Mouse (Mus musculus): ENCODE data around the gene Lsamp.

Lsamp gene

DNA sequence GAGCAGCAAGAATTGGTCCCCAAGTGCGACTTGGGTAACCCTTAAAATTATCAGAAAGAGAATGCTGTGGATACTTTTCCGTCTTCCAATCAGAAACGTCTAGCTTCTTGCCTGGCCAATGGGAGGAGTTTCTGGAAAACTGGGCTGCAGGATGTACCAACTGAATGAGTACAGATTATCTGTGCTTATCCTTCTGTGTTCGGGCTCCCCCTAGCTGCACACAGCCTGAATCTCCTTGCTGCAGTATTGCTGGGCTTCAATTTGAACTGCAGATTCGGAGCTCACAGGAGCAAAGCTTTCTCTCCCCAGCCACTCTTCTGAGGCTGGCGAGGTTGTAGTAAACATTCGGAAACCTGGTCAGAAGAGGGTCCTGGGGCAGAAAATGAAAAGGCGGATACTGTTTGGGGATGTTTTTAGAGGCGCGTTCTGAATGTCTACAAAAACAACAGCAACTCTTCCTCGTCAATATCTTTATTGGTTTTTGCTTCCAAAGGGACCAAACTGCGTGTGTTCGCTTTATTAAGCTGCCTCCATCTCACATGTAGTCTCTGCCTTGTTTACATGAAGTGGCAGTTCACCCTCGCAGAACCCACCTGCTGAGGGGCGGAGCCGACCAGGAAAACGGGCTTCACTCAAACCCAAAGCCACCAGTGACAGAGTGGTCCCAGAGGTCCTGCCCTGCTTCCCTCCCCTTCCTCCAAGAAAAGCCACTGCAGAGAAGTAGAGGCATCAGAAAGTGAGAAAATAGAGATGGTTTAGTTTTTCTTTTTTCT is 984.1 kb downstream of the Lsamp start:
- DNase-seq: peak; percentile 93

DNA sequence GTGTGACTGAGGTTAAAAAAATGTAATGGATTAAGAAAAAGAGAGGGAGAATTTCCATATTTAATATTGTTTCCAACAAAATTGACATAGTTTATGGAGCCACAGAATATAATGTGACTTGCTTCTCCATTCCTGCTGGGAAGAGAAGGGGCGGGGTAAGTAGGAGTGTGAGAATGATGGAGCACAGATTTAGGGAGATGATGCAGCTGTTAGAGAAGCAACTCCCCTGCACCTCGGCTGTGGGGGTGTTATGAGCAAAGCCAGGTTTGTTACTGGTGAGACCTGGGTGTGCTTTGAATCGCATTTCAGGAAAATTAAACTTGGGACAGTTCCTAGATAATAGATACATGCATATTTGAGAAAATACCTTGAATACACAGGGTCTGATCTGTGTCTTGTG is 987.2 kb downstream of the Lsamp start:
- DNase-seq: peak; percentile 77

DNA sequence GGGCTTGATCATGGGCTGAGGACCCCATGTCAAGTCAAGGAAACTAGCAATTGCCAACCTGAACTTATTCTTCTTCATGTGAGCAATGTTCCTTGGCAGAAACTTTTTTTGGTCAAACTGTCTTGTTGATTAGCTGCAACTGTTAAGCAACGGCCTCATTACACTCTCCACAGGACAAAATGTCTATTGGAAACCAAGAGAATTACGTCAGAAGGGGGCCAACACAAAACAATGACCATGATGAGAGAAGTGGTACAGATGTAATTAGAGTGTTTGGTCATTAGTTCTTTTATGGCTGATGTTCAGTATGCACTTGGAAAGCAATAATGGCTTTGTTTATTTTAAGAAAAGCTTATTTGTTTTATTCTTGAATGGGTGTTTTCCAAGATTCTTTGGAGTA is 989.9 kb downstream of the Lsamp start:
- no peak for DNase-seq

DNA sequence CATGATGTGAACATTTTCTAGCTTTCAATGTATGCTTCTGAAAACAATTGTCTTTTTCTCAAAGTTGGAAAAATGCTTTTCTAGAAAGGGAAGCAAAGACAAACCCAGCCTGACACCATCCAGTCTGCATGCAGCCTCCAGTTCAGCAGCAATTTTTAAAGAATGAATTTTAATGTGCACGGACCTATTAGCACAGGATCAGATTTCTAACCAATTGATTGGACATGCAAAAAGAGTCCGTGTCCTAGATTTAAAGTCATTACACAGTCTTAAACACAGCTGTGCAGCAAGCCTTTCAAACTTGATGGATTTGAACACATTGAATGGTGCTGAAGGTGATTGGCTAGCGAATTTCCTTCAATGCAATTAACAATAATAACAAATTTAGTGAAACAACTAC is 998.9 kb downstream of the Lsamp start:
- DNase-seq: no peak

DNA sequence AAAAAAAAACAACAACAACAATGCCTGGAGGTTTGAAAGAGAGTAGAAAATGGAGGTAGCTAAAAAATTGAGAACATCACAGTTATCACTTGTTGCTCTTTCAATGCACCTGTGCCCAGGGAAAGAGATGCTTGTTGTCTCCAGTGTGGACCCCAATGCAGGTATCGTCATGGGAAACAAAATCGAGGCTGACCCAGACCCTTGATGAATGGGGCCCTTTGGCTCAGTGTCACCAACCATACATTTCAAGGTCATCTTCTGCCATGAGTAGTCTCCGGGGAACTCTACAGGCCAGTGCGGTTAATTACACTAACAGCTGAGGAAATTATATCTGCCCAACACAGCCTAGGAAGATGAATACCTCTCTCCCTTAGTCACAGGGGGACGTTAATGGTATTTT is 1023.4 kb downstream of the Lsamp start:
- DNase-seq: no peak

DNA sequence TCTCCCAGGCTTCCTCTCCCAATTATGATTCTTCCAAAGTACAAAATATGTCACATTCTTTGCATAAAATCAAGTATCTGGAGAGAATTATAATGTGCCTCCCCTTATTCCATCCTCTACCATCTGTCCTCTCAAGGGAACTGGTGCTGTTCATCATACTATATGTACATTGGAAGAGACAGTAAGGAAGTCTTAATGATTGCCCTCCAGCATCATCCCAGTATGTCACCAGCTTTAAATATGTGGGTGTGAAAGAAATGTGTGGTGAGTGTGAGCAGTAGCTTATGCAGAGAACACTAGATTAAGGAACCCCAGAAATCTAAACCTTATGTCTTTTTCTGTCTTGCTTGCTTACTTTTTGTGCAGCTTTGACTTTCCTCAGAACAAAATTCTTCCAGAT is 1050.6 kb downstream of the Lsamp start:
- DNase-seq: no peak

DNA sequence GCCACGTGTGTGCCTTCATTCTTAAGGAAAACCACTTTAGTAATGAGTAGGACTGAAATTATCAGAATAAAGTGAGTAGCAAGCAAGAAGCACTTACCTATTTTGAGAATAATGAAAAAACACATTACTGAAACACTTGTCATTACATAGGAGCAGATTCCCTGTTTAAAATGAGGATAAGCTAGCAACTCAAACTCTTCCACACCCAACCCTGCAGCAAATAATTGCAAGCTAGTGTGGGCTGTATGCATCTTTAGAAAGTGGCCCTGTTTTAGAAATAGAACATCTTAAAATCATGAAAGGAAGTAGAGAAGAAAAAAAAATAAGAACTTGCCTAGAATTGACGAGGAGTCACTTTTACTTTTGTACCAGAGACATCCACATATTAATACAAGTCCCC is 1057.5 kb downstream of the Lsamp start:
- peak; percentile 8 for DNase-seq

DNA sequence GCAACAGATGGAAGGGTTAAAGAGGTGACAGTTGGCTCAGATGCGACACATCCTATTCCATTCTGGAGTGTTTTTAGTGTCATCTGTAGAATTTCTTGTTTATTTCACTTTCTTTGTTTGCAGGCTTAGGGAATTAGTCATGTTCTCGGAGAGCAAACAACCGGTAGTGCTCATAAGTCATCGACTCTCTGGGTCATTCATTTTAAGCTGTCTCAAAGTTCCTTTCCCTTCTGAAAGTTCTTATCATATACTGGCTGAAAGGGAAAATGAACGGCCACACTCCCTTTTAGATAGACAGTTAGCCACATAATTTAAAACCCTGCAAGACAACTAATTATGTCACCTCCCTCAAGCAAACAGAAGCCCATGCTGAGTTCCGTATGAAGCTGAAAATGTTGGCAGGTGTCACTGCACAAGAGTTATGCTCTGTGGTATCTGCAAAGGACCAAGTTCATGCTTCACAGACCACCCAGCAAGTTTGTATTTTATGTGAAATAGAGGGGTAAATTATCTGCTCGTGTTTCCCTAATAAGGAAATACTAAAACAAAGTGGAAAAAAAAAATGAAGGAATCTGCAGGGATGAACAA is 1079.2 kb downstream of the Lsamp start:
- no peak for DNase-seq

DNA sequence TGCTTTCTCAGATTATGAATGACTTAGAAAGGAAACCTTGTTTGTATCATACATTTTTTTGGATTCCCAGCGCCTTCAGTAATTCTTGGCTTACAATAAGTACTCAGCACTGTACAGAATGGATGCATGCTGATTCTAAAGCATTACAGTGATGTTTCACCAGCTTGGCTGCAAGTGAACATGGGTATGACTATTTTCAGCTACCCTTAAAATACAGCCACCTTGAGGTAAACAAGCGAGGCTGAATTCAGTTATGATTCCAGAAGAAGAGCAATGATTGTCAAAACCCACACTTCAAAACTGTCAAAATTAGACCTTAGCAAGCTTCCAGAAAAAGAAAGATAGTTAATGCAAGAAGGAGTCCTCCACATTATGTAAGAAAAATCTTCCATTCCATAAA is 1089.3 kb downstream of the Lsamp start:
- no peak for DNase-seq

DNA sequence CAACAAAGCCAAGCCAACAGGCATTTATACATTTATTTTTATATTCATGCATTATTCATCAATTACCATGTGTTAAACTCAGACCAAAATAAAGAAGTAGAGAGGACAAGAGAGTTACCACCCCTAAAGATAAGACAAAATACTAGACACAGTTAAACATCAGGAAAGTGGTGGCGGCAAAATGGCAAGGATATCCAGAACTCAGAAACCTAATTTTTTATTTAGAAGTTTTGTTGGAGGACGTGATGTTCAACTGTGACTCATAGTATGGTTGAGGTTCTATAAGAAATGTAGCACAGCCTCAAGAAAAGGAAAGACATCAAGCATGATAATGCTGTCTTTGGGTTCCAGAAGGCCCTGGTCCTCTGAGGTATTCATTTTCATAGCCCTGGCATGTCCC is 1104.5 kb downstream of the Lsamp start:
- no peak for DNase-seq

DNA sequence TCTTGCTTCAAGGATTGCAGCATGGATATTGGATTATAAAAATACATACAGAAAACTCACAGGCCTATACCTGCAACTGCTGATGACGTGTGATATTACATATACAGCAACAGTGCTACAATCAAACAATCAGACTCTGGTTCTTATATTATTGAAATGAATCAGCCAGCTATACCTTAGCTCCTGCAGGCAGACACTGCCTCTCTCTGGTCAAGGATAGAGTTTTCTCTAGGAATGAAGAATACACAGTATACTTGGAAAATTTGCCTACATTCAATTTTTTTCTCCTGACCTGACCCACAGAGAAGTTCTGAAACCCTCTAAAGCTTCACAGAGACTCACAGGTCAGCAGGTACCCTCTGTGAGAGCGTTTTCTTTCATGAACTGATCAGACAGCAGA is 1105.9 kb downstream of the Lsamp start:
- no peak for DNase-seq

DNA sequence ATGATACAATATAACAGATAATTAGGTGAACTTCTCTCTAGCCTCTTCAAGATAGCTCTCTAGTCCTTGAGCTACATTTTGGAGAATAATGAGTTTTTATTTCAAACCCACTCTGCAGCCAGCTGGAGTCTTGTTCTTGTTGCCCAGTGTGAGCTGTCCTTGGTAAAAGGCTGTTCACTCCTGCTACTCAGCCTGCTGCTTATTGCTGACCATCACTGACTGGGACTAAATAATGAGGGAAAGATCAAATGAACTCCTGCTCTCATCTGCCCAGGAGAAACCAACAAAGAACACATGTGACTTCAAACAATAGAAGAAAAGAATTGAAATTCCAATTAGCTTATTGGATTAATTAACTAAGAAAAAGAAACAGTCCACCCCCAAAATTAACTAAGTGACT is 1107.1 kb downstream of the Lsamp start:
- DNase-seq: no peak

DNA sequence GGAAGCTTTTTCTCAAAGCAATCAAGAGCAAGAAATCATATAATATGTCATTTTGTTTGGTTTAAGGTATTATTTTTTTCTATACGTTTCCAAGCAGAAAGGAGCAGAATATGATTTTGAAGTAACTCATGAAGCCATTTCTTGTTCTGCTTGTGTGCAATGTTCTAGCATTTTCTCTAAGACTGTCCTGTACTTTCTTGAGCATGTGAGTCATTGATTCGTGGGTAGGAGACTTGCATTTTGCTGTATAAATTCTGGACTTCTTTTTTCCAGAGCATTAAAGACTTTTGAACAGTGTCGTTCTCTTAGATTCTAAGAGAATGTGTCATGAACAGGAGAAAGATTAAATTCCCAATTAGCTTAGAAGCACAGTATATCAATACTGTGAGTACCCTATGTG is 1118.6 kb downstream of the Lsamp start:
- no peak for DNase-seq

DNA sequence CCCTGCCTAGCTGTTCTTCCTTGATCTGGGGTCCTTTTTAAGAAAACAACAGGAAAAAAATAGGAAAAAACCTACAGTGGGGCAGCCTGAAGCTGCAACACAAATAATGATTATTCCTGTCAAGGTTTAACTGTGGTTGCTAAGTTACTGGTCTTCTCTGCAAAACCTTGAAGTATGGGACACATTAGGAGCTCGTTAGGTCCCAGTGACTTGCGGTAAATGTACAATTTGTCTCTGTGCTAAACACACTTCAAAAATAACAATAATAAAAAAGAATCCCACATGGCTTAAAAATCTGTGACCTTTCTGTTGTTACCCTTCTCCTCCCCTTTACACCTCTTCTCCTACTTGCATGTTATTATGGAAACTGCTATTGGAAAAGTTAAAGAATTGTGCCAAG is 1140.2 kb downstream of the Lsamp start:
- no peak for DNase-seq

DNA sequence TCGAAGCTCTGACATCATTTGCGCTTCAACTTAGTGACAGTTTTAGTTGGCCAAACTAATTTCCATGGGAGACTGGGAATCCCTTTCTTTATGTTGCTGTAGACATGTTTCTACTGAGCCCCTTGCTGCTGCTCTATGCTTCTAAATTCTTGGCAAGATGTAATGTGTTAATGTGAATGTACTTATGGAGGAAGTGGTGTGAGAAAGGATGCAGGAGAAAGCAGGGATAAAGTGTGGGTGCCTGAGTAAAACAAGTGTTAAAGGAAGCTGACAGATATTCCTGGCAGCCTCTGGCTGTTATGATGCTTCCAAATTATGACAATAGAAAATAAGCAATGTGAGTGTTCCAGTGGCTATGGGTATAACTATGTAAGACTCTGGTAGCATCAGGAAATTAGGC is 1140.9 kb downstream of the Lsamp start:
- DNase-seq: peak; percentile 20

DNA sequence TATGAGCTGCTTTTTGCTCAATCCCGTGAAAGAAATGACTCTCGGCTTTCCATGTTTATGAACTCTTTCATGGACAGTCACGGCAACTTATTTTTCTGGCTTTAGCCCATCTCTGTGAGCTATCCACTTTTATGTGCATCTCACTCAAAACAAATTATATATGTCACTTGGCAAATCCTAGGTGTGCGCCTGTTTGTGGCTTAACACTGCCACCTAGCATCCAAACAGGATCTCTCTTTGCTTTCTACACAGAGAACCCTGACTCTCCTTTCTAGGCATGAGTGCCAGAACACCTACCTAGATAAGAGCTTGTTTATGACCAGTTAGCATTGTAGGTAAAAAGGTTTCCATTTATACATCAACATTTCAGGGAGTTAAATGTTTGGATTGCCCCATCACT is 1146.9 kb downstream of the Lsamp start:
- peak; percentile 46 for DNase-seq

DNA sequence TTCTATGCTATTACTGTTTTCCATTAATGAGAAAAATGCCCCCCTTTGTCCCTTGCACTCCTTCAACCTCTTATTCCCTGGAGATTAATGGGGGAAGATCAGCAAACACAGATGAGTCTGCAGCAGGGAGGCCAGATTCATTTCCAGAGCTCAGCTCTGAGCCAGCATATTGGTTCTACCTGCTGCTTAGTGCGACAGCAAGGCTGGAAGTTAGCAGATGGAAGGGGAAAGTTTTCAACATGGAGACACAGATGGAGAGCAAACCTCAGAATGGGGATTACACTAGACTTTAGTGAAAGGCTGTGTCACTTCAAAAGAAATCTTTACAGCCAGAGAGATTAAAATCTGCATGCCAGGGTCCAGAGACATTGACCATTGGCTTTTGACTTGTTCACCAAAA is 1188.7 kb downstream of the Lsamp start:
- DNase-seq: no peak

DNA sequence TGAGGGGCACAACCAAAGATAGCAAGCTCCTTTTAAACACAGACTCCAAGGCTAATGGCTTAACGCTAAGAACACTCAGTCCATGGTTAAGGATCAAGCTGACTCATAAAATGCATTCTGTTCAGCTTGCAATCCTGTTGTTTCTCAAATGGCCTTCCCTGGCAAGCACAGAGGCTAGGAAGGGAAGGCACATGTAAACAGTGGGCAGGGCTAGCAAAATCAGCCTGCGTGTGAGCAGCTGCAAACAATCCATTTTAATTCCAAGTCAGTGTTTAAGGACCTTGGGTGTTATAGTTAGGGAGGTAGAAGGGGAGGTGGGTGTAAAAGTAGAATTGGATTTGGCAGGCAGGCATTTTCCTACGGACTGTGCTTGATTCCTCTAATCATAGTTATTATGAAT is 1195.4 kb downstream of the Lsamp start:
- no peak for DNase-seq

DNA sequence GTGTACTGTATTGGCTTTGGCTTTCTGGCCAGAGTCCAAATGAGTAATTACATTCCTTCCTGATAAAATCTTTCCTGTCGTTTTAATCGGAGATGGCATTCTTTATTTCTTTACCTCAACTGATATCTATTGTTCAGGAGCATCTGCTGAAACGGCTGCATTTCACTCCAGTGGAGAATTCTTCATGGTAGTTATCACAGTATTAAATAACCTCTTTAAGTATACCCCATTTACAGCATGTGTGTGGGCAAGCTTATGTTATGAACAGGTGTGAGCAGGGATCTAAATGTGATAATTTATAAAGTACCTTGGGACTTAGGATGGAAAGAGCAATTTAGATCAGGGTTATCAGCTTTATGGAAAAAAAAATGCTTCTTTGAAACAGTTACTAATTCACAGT is 1196.7 kb downstream of the Lsamp start:
- DNase-seq: no peak

DNA sequence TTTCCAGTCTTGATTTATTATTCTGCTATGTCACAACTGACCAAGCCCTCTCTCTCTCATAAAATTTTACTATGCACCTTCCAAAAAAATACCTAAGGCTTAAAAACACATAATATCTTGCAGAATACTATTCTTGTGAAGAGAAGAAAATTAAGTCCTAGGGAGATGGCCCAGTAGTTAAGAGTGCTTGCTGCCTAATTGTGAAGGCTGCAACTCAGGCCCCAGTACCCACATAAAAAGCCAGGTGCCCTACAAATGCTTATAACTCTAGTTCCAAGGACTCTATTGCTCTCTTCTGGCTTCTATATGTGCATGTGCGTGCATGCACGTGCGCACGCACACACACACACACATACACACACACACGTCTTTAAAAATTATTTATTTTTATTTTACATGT is 1225.9 kb downstream of the Lsamp start:
- no peak for DNase-seq

DNA sequence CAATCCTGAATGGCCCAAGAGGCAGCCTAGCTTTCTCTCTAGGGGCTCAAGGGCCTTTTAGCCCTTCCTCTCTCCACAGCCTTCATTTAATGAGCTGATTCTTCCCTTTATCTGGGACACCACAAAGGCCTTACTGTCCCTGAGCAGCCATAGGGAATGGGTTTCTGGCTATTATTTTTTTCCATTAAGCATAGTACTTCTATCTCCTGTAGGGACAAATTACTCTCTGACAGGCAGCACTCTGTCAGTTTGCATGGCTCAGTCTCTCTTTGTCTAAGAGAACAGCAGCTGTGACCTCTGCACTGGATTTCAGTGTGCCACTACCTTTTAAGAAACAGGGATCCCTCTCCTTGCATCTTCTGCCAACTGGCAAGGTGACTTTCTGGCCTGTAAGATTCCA is 1251.7 kb downstream of the Lsamp start:
- DNase-seq: no peak

DNA sequence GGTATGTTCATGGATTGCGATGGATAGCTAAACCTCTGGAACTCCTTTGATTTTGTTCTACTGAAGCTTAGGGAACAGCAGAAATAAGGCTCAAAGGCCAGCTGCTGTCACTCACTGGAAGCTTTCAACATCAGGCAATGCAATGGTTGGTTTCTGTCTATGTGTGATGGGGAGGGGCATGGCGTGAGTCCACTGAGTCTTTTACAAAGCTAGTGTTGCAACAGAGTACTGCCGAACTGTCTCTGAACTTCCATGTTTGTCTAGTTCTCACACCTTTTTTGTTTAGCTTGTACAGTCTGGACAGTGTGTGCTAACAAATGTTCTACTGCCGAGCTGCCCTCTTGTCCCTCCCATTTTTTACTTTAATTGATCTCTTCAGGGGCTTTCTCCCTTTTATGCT is 1258.7 kb downstream of the Lsamp start:
- no peak for DNase-seq

DNA sequence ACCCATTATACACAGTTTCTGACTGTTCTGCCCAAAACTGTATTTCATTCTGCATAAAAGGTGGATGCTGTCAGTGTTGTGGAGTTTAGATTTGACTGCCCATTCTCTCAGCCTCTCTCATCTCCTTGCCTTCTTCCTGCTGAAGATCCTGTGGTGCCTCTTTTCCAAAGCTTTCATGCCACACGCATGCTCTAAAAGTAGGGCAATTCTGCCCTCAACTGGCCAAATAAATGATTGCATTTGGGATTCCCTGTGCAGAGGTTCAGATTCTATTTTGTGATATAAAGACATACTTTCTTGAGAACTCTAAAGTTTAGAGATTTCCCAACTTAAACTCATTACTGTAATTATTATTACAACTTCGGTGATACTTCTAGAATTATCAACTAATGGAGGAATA is 1260.5 kb downstream of the Lsamp start:
- DNase-seq: peak; percentile 74

DNA sequence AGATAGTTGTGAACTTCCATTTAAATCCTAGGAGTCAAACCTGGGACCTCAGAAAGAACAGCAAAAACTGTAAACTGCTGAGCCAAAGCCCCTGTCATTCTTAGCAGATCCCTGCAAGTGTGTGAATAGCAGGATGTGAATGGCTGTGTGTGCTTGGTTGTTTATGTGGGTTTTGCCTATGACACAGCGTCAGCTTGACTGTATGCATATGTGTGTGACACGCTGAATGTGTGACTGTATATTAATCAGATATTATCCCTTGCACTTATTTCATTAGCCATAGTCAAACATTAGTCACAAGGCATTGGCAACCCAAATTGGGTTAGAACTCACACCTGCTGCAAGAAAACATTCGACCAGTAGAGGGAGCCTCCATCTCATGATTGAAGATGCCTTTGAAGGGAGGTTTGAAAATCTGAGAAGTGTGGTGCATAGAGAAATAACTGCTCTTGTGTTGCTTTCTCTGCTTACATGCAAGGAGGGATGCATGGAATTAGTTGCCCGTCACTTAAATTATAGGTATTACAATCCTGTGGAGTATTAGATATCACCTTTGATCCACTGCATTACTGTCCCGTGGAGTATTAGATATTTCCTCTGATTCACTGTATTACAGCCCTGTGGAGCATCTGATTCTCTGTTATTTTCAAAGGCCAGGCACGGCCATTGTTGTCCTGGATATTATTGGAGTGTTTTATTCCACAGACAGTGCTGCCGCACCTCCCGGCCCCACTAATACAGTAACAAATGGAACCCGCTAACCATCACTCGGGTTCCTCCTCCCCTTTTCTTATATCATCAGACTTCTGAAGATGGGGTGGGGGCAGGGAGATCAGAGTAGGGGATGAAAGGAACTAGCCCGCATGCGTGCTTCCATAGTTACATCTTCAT is 1274.2 kb downstream of the Lsamp start:
- DNase-seq: peak; percentile 75

Measured in right cerebral cortex, adult 18-20 months (tissue).